Mouse (Mus musculus) frontal cortex, adult (tissue): ENCODE data around the gene Stat4.
"Not testable (repeated sequence)": the region's sequence is repeated elsewhere in the genome, so short reads cannot be mapped to it uniquely, and the experiment has no call there.

Experiments used
- ATAC-seq: cut with Nextera tagmentation; 2 replicates; pipeline ENCODE4 v1.9.2; 2017; ENCODE audit warnings: mild to moderate bottlenecking, moderate library complexity, mixed read lengths; ENCODE audit not compliant: low TSS enrichment

The Stat4 gene

DNA sequence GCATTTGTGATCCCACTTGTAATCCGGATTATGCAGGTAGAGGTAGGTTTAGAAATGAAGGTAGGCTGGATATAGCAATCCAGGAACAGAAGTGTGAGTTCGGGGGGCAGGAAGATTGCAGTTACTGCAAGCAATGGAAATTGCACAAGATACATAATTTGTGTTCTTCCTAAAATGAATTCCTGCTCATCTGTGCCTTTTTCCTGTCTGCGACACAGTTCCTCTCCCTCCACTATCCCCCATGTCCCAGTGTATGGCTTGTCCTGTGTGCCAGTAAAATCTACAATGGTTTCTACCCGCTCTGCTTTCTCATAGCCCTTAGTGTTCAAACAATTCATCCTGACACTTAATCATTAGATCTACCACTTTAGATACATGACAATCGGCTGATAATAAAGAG is 41.7 kb downstream of the Stat4 start:
- no peak for ATAC-seq

DNA sequence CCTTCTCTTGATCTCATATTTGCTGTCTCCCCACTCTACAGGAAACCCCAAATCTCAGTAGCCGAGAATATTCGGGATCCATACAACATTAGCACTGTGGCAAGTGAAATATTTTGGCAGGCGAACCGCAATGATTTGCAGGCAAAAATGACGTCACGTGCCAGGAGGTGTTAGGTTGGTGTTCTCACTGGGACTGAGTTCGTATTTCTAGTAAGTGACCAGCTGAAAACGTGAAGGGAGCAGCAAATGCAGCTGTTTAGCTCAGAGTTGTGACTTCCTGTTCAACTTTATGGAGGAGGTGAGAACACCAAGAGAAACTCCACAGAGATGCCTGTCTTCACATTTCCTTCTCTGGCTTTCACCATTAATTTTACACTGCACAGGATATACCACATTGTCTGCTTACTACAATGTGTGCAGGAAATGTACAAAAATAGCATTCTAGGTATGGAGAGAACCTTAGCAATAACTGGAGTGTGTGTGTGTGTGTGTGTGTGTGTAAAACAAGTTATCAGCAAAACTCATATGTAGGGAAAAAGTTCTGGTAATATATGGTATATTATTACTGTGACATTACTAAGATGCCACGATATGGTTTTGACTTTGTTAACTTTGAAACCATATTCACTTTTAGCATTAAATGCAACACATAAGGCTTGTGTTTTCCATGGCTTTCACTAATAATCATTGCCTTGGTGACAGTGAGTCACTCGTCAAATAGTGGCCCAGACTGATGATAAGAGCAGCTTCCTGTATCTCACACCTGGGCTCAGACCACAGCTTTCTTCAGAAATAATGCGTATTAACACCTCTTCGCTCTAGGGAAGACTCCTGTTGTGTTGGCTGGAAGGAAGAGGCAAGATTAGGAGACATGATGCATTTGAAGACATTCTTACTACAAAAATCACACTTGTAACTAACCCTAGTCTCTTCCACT is 48.1 kb downstream of the Stat4 start:
- no peak for ATAC-seq

DNA sequence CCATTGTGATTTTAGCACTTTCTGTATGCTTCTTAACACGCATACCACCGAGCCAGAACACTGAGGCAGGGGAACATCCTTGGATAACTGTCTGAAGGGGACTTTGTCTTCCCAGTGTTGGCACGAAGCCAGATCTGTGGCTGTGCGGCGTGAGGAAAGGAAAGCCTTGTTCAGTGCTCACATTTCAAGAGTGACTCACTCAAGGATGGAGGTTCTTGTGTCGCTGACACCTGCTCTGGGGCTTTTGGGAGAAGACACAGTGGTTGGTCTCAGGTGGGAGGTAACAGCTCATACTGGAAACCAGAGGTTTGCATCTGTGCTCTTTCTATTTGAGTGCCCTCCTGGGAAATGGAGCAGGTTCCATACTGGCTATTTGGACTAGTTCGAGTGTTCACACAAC is 52.2 kb downstream of the Stat4 start:
- no peak for ATAC-seq

DNA sequence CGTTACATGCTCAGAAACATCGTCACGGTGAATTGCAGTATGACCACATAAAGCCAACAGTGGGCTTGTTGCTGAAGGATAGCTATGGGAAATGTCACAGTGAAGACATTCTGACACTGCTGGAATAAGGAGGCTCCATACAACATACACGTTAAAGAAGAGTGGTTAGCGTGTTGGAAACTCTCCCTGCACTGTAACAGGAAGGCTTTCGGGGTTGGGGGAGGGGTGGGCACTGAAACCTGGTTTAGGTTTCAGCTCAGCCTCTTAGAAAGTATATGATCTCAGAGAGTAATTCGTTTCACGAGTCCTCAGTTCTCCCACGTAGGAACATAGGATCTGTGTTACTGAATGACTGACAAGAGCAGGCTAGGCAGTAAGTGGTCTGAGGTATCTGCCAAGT is 52.7 kb downstream of the Stat4 start:
- no peak for ATAC-seq

DNA sequence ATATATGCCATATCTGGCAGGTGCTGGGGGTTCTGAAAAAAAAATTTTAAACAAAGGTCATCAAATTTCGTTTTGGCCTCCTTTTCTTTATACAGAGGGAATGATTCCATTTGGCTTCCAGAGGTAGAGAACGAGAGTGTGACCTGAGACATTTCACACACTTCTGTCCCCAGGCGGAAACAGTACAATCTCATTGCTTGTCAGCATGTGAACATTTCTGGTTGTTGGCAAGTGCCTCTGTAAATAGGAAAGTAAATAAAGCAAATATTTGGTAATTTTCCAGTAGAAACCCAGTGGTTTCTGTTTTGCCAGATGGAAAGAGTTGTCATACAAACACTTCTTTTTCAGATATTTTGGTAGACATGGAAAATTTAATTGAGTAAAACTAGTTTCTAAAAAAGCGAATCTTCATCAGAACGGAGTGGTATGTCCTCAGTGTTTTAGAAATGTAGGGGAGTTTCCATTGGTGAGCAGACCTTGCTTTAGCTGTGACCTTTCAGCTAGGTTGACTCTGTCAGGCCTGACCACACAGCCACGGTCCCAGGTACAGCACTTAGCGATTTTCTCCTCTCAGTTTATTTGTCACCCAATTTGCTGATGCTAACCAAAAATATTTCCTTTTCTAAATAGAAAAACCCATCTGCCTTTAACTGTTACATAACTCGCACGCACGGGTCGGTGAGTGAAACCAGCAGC is 53.6 kb downstream of the Stat4 start:
- no peak for ATAC-seq

DNA sequence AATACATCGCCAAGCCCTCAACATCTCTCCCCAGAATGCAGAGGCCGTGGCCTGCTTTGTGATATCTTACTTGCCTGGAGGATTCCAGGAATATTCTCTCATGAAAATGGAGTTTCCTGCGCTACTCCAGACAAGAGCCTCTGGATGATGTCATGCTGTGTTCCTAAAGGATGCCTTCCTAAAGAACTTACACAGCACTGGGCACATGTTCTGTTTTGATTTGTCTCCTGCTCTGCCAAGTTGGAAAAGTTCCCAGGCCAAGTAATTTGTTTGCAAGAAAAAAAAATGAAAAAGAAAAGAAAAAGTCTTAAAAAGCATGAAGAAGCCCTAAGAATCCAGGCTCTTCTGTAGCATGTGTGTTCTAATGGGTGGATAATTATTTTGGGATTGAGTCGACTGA is 56.2 kb downstream of the Stat4 start:
- ATAC-seq: peak; percentile 91

DNA sequence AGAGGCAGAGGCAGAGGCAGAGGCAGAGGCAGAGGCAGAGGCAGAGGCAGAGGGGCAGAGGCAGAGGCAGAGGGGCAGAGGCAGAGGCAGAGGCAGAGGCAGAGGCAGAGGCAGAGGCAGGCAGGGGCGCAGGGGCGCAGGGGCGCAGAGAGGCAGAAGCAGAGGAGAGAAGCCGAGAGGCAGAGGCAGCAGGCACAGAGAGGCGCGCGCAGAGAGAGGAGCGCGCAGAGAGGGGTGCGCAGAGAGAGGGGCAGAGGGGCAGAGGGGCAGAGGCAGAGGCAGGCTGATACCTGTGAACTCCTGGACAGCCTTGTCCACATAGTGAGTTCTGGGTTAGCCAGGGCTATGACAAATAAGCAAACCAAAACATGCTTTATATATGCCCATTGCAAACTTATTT is 59.9 kb downstream of the Stat4 start:
- ATAC-seq: not testable (repeated sequence)

DNA sequence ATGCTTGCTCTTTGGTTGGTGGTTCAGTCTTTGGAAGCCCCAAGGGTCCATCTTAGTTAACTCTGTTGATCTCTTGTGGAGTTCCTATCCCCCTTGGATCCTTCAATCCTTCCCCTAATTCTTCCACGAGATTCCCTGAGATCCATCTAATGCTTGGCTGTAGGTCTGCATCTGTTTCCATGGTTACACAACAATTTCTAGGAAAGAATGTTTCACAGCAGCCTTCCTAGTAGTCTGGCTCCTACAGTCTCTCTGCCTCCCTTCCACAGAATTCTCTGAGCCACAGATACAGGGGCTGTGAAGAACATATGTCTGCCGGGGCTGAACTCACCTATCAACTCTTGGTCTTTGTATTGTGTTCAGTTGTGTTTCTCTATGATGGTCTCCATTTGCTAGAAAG is 61.8 kb downstream of the Stat4 start:
- peak; percentile 98 for ATAC-seq

DNA sequence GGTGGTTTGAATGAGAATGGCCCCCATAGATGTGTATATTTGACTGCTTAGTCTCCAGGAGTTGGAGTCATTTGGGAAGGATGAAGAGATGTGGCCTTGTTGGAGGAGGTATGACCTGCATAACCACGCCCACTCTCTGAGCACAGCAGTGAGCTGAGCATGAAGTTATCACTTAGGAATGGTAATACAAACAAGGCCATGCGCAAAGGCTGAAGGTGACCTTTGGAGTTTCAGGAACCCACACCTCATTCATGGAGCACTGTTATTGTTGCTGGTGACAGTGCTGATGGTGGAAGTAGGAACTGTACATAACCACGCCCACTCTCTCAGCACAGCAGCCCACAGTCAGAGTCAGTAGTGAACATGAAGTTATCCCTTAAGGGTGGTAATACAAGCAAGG is 62.9 kb downstream of the Stat4 start:
- no peak for ATAC-seq

DNA sequence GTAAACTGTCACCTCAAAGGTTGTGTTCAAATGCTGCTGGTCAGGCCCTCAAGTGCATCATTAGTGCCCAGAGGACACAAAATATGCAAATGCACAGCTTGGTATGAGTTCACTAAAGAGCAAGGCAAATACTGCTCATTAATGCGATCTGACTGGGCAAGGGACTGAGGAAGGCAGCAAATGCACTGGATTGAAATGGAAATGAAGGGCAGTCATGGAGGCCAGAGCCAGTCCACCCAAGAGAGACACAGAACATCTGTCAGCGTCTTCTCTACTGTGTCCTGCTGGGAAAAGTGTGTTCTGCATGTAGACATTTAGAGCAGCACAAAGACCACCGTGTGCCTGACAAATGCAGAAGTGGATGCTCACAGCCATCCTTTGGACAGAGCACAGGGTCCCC is 64.6 kb downstream of the Stat4 start:
- no peak for ATAC-seq

DNA sequence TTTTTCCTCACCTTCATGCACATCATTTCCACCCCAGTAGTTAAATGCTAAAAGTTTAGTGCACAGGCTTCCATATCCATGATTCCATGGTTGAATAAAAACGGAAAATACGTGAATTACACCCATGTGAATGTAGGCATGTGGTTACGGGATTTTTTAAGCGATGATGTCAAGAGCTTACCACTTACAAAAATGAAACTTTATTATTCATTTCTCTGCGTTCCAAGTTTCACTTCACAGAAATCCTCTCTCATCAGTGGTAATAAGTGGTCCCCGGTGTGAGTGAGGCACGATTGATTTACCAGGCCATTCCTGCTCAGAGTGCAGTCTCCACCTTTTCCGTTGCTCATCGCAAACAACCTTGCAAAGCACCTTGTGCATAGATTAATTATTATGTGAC is 66.0 kb downstream of the Stat4 start:
- ATAC-seq: no peak

DNA sequence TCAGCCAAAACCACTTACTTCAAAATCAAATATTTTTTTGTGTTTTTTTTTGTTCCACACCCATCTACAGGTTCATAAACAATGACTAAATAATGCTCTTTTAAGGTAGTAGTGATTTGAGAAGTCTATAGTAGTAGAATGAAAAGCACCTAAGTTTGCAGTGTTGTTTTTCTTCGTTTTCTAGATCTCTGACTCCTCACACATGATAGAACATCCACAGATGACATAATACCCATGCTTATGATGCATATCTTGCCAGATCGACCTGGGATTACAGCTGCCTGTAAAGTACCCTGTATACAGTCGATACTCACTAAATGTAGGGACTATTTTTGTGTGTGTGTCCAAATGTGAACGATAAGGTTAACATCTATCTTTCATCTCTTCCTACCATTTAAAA is 69.0 kb downstream of the Stat4 start:
- ATAC-seq: no peak

DNA sequence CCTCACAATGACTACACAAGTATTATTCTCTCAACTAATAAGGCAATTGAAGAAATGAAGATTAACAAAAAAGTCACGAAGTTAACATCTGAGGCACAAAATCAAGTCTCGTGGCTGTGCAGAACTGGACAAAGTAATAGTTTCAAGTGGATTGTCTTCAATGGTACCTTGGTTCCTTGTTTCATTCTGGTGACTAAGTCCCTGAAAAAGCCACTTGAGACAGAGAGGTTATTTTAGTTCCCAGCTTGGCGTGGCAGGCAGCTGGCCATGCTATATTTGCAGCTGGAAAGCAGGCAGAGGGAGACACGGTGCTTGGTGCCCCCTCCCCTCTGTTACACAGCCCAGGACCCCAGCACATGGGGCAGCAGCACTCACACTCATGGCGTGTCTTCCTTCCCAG is 70.2 kb downstream of the Stat4 start:
- ATAC-seq: no peak

DNA sequence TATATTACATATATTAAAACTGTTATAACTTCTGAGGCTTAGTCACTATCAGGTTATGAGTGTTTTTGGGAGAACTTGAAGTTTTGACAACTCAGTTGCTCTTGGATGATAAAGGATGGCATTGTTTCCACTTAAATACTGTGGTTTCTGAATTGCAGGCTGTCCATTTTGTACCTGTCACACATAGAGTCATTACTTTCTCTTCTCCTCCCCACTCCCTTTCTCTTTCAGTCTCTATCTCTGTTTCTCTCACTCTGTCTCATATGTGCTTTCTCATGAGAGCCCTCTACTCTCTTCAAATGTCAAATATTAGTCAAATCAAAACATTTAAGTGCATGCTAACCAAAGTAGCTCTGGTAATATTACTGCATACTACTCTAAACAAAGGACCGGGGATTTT is 79.3 kb downstream of the Stat4 start:
- no peak for ATAC-seq

DNA sequence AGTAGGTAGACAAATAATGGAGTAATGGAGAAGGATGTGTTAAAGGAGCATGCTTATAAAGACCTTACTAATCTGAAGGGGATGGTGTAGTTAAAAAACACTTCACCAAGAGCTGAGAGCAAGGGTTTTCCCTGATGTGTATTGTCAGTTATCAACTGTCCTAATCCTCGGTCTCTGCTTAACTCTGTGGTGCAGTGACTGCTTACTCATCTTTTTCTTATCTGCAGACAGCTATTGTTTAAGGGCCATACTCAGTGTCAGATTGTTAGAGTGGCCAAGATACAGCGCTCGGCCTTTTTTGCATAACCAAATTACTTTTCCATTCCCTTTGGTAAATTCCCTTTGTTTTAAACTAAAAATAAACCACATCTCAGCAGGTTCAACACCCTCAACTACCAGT is 79.7 kb downstream of the Stat4 start:
- no peak for ATAC-seq

DNA sequence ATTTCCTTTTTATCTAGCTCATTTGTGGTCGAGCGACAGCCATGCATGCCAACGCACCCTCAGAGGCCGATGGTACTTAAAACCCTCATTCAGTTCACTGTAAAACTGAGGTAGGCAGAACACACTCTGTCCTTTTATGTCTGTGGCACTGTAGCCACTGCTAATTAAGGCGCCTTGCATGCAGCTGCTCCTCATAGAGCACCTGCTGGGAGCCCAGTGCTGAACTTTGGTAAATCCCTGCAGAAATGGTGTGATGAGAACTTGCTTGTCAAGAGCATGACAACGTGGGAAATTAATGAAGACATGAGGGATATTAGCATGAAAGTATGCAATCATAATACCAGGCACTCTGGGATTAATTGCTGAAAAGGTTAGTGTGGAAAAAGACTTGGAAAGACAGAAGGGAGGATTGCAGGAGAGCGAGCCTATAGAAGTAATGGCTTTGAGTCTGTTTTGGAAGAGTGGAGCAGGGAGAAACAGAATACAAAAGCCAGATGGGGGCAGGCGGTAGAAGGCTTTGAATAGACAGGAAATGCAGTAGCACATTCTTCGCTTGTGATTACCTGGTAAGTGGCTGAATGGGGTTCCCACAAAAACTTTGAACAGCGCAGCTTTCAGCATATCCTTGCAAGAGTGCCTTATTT is 92.9 kb downstream of the Stat4 start:
- ATAC-seq: no peak

DNA sequence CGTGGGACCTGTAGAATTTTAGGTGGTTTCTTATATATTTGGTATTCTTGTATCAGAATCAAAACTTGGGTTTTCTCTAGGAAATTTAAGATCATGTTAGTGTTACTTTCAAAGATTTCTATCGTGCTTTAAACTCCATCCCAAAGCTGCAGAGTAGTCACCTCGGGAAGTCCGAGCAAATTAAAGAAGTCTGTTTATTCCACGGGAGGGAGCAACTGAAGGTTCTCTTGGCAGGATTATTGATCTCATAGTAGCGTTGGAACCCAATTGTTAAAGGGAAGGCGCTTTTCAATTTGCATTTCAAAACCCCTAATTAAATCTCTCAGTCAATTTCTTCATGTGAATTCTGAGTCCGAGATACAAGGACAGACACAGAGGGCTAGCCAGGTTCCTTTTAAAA is 93.4 kb downstream of the Stat4 start:
- ATAC-seq: no peak

DNA sequence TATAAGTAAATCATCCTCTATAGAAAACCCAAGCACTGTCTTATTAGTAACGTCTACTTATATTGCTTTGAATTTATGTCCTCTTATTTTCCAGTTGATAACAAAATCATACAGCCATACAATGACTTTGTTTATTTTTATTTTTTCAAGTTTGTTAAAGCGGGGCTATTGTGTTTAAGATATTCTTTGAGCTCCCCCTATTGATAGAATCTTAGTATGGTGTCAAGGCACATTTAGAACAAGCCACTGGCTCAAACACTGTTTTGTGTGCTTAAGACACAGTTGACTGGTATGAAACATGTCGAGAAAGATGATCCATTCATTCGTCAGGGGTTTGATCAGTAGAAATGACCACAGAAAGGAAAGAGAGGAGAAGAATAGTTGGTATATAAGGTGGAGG is 99.3 kb downstream of the Stat4 start:
- peak; percentile 82 for ATAC-seq

DNA sequence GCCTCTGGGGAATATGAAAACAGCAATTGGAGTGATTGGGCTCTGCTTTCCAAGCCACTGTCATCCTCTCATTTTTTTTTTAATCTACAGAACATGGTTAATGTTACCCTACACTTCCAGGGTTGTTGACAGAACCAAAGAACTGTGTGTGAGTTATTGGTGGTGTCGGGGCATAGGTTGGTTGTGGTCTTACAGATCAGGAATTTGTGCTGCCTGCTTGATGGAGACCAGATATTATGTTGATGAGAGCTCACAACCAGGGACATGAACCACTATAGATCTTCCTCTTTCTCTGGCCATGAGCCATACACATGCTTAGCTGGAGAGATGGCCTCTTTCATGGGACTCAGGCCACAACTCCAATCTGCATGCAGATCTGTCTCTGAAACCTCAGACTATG is 100.2 kb downstream of the Stat4 start:
- no peak for ATAC-seq

DNA sequence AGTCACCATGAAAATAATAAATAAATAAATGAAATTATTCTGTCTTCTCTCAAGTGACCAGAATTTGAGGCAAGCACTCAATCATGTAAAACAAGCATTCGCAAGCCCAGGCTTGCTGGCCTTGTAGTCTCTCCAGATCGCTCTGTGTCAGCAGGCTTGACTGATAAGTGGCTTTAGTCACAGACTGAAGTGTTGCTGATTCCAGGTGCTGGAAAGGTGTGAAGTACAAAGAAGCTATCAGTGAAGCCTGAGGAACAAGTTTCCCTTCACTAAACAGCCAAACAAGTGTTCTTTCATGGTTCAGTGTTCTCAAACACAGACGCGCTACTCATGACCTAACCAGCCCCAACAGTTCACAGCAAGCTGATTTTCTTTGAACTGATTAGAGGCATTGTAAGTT is 101.7 kb downstream of the Stat4 start:
- ATAC-seq: no peak

DNA sequence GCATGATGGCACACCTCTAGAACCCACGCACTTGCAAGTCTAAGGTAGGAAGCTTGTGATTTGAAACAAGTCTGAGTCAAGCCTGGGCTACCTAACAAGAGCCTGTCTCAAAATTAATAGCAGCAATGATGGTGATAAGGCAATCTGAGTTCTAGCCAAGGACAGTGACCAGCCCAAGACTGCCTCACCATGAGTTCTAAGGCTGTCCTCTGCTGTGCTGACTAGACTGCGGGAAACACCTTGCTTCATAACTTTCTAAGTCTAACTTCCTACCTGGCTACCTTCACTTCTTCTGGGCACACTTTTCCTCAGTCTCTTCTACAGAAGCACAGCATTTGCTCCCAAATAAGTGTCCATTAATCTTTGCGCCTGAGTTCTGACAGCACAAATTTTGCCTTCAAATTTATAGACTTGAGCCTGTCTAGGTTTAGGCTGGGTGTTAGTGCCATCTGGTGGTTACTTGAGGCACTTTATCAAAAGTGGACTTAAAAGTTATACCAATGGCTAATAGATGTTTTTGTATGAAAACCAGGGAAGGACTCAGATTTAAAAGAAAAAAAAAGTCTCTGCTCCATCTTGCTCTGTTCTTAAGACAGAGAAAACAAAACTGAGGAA is 111.8 kb downstream of the Stat4 start:
- peak; percentile 79 for ATAC-seq

DNA sequence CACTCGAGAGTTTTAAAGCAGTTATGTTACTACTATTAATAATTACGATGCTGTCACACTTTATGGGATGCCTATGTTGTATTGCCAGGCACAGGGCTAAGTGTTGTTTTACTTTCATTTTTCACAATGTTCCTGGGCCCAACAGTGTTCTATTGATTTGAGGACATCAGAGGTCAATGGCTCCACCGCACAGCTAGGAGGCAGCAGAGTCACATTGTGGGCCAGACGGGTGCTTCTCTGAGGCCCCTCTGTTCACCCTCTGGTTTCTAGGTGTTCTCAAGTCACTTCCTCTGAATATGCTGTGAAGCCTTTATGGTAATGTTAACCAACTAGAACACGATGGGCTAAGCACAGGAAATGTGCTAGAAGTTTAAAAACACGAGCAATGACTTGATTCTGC is 113.5 kb downstream of the Stat4 start:
- ATAC-seq: no peak
